Mouse (Mus musculus) cortical plate, adult 2 months (tissue): ENCODE data around the gene Ext2. TPM values are rescaled to one million over a fixed set of nuclear protein-coding genes. Genes with fewer than 3 reads are reported as not detected.

Experiments used
- H3K27ac ChIP-seq: fragments of 200-500 bp; 2 replicates; pipeline ENCODE4 v1.5.1; 2012; ENCODE audit warnings: low read length, control low read depth, inconsistent platforms; ENCODE audit not compliant: insufficient read depth
- H3K4me1 ChIP-seq: fragments of 200-500 bp; 2 replicates; pipeline ENCODE4 v1.6.1; 2011; ENCODE audit warnings: low read length; ENCODE audit not compliant: control insufficient read depth, insufficient read depth
- H3K4me3 ChIP-seq: fragments of 200-500 bp; 2 replicates; pipeline ENCODE4 v1.5.1; 2011; ENCODE audit warnings: mild to moderate bottlenecking, low read length, control low read depth; ENCODE audit not compliant: insufficient read depth
- CTCF ChIP-seq: fragments of 200-500 bp; IDR thresholded peaks from 2 replicates; pipeline ENCODE4 v1.5.1; 2011; ENCODE audit warnings: mild to moderate bottlenecking, control low read depth, low read length; ENCODE audit not compliant: insufficient read depth; ENCODE audit errors: extremely low read depth
- POLR2A ChIP-seq: fragments of 200-500 bp; IDR thresholded peaks from 2 replicates; pipeline ENCODE4 v1.6.1; 2011; ENCODE audit warnings: mild to moderate bottlenecking, low read length, control low read depth; ENCODE audit not compliant: insufficient read depth; ENCODE audit errors: extremely low read depth
- polyA plus RNA-seq: library from polyadenylated mRNA; depleted of rRNA; stranded (reverse); fragments of >200 nt; gene quantifications from 2 replicates; pipeline ENCODE4 v1.2.3, GENCODE M21; 2012

The Ext2 gene
- polyA plus RNA-seq, 1 experiment, result 34.6 TPM

- Histone ChIP-seq H3K27ac (no peak overlapping the region), H3K4me1 (no peaks in the 10 kb centered on the region), H3K4me3 (no peak overlapping the region)
- TF ChIP-seq CTCF, result peak; percentile 91
- TF ChIP-seq POLR2A, result no peak
These were observed 12.4 kb downstream of the Ext2 start for GRCm38 (mm10) chr2:93809931-93810330.

- H3K4me3 ChIP-seq, result no peak overlapping the region
- no peaks in the 10 kb centered on the region for H3K4me1 ChIP-seq
- no peak overlapping the region for H3K27ac ChIP-seq
- TF ChIP-seq POLR2A (no peak), CTCF (no peak)
These were observed 14.3 kb downstream of the Ext2 start for GRCm38 (mm10) chr2:93808071-93808470.

DNA sequence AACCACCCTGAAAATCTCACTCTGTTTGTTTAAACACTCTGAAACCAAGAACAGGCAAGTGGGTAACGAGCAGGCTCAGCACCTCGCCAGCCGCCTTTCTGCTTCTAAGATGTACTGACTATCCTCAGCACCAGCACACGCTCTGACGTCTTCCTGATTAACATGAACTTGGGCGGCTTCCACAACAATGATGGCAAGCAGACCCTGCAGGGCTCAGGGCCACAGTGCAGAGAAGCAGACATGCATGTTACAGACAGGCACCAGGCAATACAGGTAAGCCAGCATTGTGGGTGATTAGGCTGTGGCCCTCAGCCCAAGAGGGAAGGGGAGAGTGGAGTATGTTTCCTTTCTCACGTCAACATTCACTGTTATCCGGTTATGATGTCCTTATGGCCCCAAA, 14.9 kb downstream of the Ext2 start:
- Histone ChIP-seq H3K27ac (no peak overlapping the region), H3K4me3 (no peak overlapping the region), H3K4me1 (no peaks in the 10 kb centered on the region)
- no peak for TF ChIP-seq POLR2A
- TF ChIP-seq CTCF, result no peak

DNA sequence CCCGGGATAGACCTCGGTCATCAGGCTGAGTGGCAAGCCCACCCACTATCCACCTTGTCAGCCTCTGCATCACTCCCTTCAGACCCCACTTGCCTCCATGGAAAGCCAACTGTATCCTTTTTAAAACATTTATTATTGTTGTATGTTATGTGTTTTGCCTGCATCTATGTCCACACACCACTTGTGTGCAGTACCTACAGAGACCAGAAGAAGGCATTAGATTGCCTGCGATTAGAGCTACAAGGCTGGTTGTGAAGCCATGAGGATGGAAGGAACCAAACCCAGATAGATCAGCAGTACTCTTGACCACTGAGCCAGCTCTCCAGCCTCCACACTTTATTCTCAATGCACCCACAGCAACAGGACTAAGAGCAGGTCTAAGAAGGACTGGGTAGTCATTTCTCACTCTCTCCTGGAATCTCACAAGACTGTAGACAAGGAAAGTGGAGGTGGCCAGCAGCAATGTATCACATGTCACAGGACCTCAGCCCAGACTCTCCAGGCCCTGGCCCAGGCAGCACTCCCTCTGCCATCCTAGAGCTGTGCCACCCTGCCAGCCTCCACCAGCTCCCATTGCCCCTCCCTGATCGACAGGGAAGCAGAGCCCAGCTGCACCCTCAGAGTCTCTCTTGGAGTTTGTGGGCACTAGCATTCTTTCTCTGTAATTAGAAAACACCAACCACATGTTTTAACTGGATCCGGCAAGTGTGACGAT, 15.7 kb downstream of the Ext2 start:
- no peak for TF ChIP-seq CTCF
- no peak for TF ChIP-seq POLR2A
- H3K4me1 ChIP-seq, result no peaks in the 10 kb centered on the region
- H3K27ac ChIP-seq, result no peak overlapping the region
- no peak overlapping the region for H3K4me3 ChIP-seq

DNA sequence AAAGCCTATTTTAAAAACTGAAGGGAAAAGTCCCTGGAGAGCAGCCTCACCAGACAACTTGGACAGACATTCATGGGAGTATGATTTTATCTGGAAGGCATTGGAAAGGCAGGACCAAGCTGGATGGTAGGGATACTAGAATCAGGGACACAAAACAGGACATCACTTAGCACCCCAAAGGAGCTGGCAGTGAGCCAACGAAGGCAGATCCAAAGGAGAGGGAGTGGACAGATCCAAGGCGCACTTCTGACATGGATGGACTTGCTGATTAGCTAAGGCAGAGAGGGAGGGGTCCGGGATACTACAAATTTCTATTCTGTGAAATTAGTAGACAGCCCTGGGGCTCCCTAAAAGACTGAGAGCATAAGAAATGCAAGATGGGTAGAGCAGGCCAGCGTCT, 16.8 kb downstream of the Ext2 start:
- Histone ChIP-seq H3K4me3 (no peak overlapping the region), H3K27ac (no peak overlapping the region), H3K4me1 (no peaks in the 10 kb centered on the region)
- TF ChIP-seq POLR2A, result no peak
- no peak for TF ChIP-seq CTCF

DNA sequence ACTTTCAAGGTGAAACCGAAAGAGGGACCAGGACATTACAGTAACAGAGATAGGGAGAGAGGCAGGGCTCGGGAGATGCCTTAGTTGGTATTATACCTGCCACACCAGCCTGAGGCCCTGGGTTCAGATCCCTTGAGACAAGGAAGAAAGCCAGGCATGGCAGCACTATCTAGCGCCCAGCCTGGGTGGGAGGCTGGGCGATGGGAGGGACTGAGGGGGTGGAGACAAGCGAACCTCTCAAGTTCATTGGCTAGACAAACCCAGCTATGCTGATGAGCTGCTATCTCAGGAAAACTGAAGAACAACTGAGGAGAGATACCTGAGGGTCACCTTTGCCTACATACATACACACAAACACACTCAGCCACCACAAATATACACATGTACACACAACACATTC, 17.3 kb downstream of the Ext2 start:
- no peaks in the 10 kb centered on the region for H3K4me1 ChIP-seq
- TF ChIP-seq POLR2A (no peak), CTCF (no peak)
- H3K4me3 ChIP-seq, result no peak overlapping the region
- no peak overlapping the region for H3K27ac ChIP-seq

DNA sequence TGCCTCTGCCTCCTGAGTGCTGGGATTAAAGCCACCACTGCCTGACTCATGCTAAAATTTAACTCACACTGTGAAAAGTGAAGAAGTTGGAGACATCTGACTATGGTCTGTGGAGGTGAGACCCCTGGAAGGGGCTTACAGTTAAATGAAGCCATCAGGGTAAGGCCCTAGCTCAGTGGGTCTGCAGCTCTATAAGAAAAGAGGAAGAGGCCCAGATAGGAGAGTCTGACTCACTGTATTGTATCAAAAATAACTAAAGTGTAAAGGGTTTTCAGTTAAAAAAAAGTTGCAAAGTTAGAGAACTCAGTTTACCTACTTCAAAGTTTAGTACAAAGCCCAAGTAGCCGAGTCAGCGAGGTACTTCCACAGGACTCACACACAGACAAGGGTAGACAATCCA, 19.4 kb downstream of the Ext2 start:
- Histone ChIP-seq H3K27ac (no peak overlapping the region), H3K4me3 (no peak overlapping the region), H3K4me1 (no peaks in the 10 kb centered on the region)
- TF ChIP-seq CTCF, result no peak
- TF ChIP-seq POLR2A, result no peak

DNA sequence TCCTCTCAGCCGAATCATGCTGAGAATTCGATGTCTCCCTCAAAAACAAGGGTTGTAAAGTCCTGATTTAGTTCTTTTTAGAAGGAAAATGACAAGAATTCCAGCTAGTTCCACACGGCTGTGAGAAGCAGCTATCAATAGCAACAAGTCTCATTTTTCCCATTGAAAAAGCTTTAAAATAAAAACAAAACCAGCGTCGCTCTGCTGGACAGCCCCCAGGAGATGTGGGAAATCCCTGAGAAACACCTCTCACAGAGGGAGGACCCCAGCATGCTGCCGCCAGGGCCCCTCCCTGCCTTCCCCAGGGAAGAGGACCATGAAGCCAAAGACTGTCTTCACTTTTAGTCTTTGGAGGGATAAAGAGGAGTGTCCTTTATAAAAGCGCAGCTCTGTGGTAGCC, 21.3 kb downstream of the Ext2 start:
- H3K27ac ChIP-seq, result no peak overlapping the region
- TF ChIP-seq CTCF (no peak), POLR2A (no peak)
- no peaks in the 10 kb centered on the region for H3K4me1 ChIP-seq
- no peak overlapping the region for H3K4me3 ChIP-seq

DNA sequence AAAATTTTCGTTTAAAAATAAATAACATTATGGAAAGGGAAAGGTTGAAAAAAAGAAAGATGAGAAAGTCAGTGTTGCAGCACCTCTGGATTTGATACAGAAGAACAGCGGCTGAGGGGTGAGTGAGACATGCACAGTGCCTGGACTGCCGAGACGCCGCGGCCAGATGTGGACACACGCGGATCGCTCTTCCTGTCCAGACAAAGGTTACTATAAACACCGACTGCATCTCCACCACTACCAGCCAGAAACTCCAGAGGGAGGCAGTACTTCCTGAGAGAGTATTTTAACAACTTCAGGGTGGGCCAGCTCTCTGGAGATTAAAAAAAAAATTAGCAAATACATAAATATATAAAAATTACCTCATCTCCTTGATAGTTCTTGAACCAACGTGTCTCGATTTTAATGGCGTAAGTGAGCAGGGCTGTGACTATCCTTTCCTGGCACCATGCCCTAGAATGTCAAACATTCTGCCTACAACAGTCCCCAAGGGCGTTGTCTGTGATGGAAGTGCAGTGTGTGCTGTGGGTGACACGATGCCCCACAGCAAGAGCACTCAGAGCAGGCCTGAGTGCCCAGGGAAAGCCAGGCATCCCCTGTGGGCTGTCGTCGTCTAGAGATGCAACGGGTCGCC, 25.1 kb downstream of the Ext2 start:
- Histone ChIP-seq H3K27ac (no peak overlapping the region), H3K4me1 (peaks cover under 1% of the 10 kb centered on the region), H3K4me3 (no peak overlapping the region)
- TF ChIP-seq CTCF (no peak), POLR2A (no peak)

- TF ChIP-seq CTCF (no peak), POLR2A (no peak)
- H3K4me1 ChIP-seq, result peaks cover 6% of the 10 kb centered on the region
- H3K27ac ChIP-seq, result no peak overlapping the region
- no peak overlapping the region for H3K4me3 ChIP-seq
These were observed 28.0 kb downstream of the Ext2 start for GRCm38 (mm10) chr2:93794375-93794774.
